Mouse (Mus musculus) kidney, adult 2 months (tissue): ENCODE results near the gene Madcam1. TPM values are rescaled to one million over a fixed set of nuclear protein-coding genes. Genes with fewer than 3 reads are reported as not detected.

Experiments
- DNase-seq: peaks from one replicate; pipeline ENCODE4 v3.0.0; 2021
- H3K27ac ChIP-seq: fragments of 200-500 bp; 2 replicates; pipeline ENCODE4 v1.5.1; 2012; ENCODE audit warnings: low read depth, low read length, control low read depth, inconsistent platforms; ENCODE audit not compliant: insufficient read depth
- H3K27me3 ChIP-seq: fragments of 200-500 bp; replicated peaks from 2 replicates; pipeline ENCODE4 v1.6.1; 2012; ENCODE audit warnings: mild to moderate bottlenecking, moderate library complexity, low read length, inconsistent platforms; ENCODE audit not compliant: control insufficient read depth, insufficient read depth
- H3K36me3 ChIP-seq: fragments of 200-500 bp; 2 replicates; pipeline ENCODE4 v1.6.1; 2012; ENCODE audit warnings: mild to moderate bottlenecking, moderate library complexity, low read length, inconsistent platforms; ENCODE audit not compliant: control insufficient read depth, insufficient read depth
- H3K4me1 ChIP-seq: fragments of 200-500 bp; 2 replicates; pipeline ENCODE4 v1.6.1; 2011; ENCODE audit warnings: low read length; ENCODE audit not compliant: control insufficient read depth, insufficient read depth
- H3K4me3 ChIP-seq: fragments of 200-500 bp; 2 replicates; pipeline ENCODE4 v1.5.1; 2011; ENCODE audit warnings: mild to moderate bottlenecking, low read depth, low read length, control low read depth; ENCODE audit not compliant: insufficient read depth
- CTCF ChIP-seq: fragments of 200-500 bp; conservative IDR thresholded peaks from 2 replicates; pipeline ENCODE4 v1.5.1; 2011; ENCODE audit warnings: low read depth, mild to moderate bottlenecking, control low read depth, low read length, moderate library complexity, mixed read lengths; ENCODE audit not compliant: insufficient read depth, insufficient read length
- POLR2A ChIP-seq: fragments of 200-500 bp; IDR thresholded peaks from one replicate; pipeline ENCODE4 v1.6.1; 2011; ENCODE audit warnings: low read depth, low read length, control low read depth
- WGBS: fragments of 180-500 bp; shearing (Covaris S2); methylation state at CpG from one replicate; pipeline ENCODE4 v1.1.7; 2018; 5-methylcytosine and 5-hydroxymethylcytosine counted together
- polyA plus RNA-seq: library from polyadenylated mRNA; depleted of rRNA; stranded (reverse); fragments of >200 nt; gene quantifications from 2 replicates; pipeline ENCODE4 v1.2.3, GENCODE M21; 2012

The Madcam1 gene
- polyA plus RNA-seq, 1 experiment: 0.44 TPM

GRCm38 (mm10) chr10:79666493-79666892 lies 2.1 kb downstream of the Madcam1 start:
- TF ChIP-seq CTCF (no peak), POLR2A (no peak)
- Histone ChIP-seq H3K4me1 (peaks cover 8% of the 10 kb centered on the region), H3K27me3 (no peaks in the 10 kb centered on the region), H3K4me3 (no peak overlapping the region), H3K36me3 (no peaks in the 10 kb centered on the region), H3K27ac (no peak overlapping the region)
- DNase-seq: no peak
- WGBS: 65% methylated on average over 9 of the region's 9 CpGs

- H3K4me3 ChIP-seq: no peak overlapping the region
- 82% methylated on average over 5 of the region's 5 CpGs for WGBS
- no peaks in the 10 kb centered on the region for H3K36me3 ChIP-seq
- peaks cover 8% of the 10 kb centered on the region for H3K4me1 ChIP-seq
- H3K27me3 ChIP-seq: no peaks in the 10 kb centered on the region
- TF ChIP-seq POLR2A (no peak), CTCF (no peak)
- DNase-seq: no peak
- H3K27ac ChIP-seq: no peak overlapping the region
These were observed 3.7 kb downstream of the Madcam1 start for GRCm38 (mm10) chr10:79668076-79668475.

- Histone ChIP-seq H3K36me3 (no peaks in the 10 kb centered on the region), H3K4me3 (peak within 1 kb of the TSS; percentile 89), H3K27ac (peak within 1 kb of the TSS; percentile 97), H3K27me3 (no peaks in the 10 kb centered on the region), H3K4me1 (peaks cover 8% of the 10 kb centered on the region)
- TF ChIP-seq POLR2A (no peak), CTCF (peak; percentile 68)
- under 1% methylated on average over 44 of the region's 45 CpGs for WGBS
- DNase-seq: peak; percentile 96
These were observed 4.6 kb downstream of the Madcam1 start, which contains the start of gene Tpgs1 for GRCm38 (mm10) chr10:79668771-79669575. TSS of gene Tpgs1 (plus strand) at chr10:79669369.

GRCm38 (mm10) chr10:79669576-79670057 lies 5.3 kb downstream of the Madcam1 start:
- DNase-seq: peak; percentile 74
- H3K27me3 ChIP-seq: no peaks in the 10 kb centered on the region

GRCm38 (mm10) chr10:79670071-79670888 lies 5.9 kb downstream of the Madcam1 start:
- Histone ChIP-seq H3K27me3 (no peaks in the 10 kb centered on the region), H3K36me3 (no peaks in the 10 kb centered on the region), H3K4me3 (peak overlapping the region; percentile 89), H3K4me1 (peaks cover 8% of the 10 kb centered on the region), H3K27ac (no peak overlapping the region)
- WGBS: 25% methylated on average over 15 of the region's 15 CpGs
- DNase-seq: no peak
- no peak for TF ChIP-seq POLR2A
- no peak for TF ChIP-seq CTCF

More at GRCm38 (mm10) chr10:79669576-79670057, 5.3 kb downstream of the Madcam1 start:
- peak overlapping the region; percentile 97 for H3K27ac ChIP-seq
- H3K4me3 ChIP-seq: peak overlapping the region; percentile 89
- WGBS: under 1% methylated on average over 47 of the region's 47 CpGs
- no peaks in the 10 kb centered on the region for H3K36me3 ChIP-seq
- H3K4me1 ChIP-seq: peaks cover 8% of the 10 kb centered on the region
- no peak for TF ChIP-seq CTCF
- no peak for TF ChIP-seq POLR2A

- Histone ChIP-seq H3K27ac (no peak overlapping the region), H3K4me1 (peaks cover 8% of the 10 kb centered on the region), H3K4me3 (no peak overlapping the region), H3K27me3 (no peaks in the 10 kb centered on the region), H3K36me3 (no peaks in the 10 kb centered on the region)
- DNase-seq: no peak
- no peak for TF ChIP-seq POLR2A
- TF ChIP-seq CTCF: no peak
- 45% methylated on average over 6 of the region's 6 CpGs for WGBS
These were observed 7.2 kb downstream of the Madcam1 start for GRCm38 (mm10) chr10:79671396-79672087.

GRCm38 (mm10) chr10:79672088-79672455 lies 7.7 kb downstream of the Madcam1 start:
- Histone ChIP-seq H3K36me3 (no peaks in the 10 kb centered on the region), H3K27ac (no peak overlapping the region), H3K27me3 (no peaks in the 10 kb centered on the region), H3K4me3 (no peak overlapping the region), H3K4me1 (peaks cover 8% of the 10 kb centered on the region)
- DNase-seq: peak; percentile 39
- TF ChIP-seq CTCF: no peak; the same call in 1 of the 2 replicates
- TF ChIP-seq POLR2A: no peak
- WGBS: 40% methylated on average over 3 of the region's 3 CpGs
